Mouse (Mus musculus) limb, embryonic 15.5 days (tissue): ENCODE data around the gene Vmn2r46. TPM values are rescaled to one million over a fixed set of nuclear protein-coding genes. Genes with fewer than 3 reads are reported as not detected.
"Not testable (repeated sequence)": the region's sequence is repeated elsewhere in the genome, so short reads cannot be mapped to it uniquely, and the experiment has no call there.

Source experiments
- ATAC-seq: fragments of 200-750 bp; cut with Nextera tagmentation; 2 replicates; pipeline ENCODE4 v1.8.0; 2017; ENCODE audit warnings: low read depth, moderate TSS enrichment; ENCODE audit not compliant: insufficient number of reproducible peaks, low FRiP score, low TSS enrichment
- H3K27ac ChIP-seq: fragments of 300-500 bp; sonication (generic); 2 replicates; pipeline ENCODE4 v1.5.1; 2015; ENCODE audit warnings: moderate library complexity, mild to moderate bottlenecking, inconsistent platforms
- H3K27me3 ChIP-seq: fragments of 300-500 bp; sonication (generic); 2 replicates; pipeline ENCODE4 v1.6.1; 2015; ENCODE audit warnings: inconsistent platforms
- H3K36me3 ChIP-seq: fragments of 300-500 bp; sonication (generic); 2 replicates; pipeline ENCODE4 v1.6.1; 2015; ENCODE audit warnings: inconsistent platforms
- H3K4me1 ChIP-seq: fragments of 300-500 bp; sonication (generic); 2 replicates; pipeline ENCODE4 v1.6.1; 2015; ENCODE audit warnings: inconsistent platforms
- H3K4me2 ChIP-seq: fragments of 300-500 bp; sonication (generic); 2 replicates; pipeline ENCODE4 v1.6.1; 2015; ENCODE audit warnings: mild to moderate bottlenecking, inconsistent platforms
- H3K4me3 ChIP-seq: fragments of 300-500 bp; sonication (generic); 2 replicates; pipeline ENCODE4 v1.5.1; 2015; ENCODE audit warnings: mild to moderate bottlenecking, inconsistent platforms
- H3K9ac ChIP-seq: fragments of 300-500 bp; sonication (generic); 2 replicates; pipeline ENCODE4 v1.6.1; 2015; ENCODE audit warnings: inconsistent platforms
- H3K9me3 ChIP-seq: fragments of 300-500 bp; sonication (generic); 2 replicates; pipeline ENCODE4 v1.6.1; 2016; ENCODE audit warnings: inconsistent platforms
- WGBS: fragments of 180-500 bp; shearing (Covaris S2); methylation state at CpG from one replicate; pipeline ENCODE4 v1.1.7; 2015; 5-methylcytosine and 5-hydroxymethylcytosine counted together
- polyA plus RNA-seq: library from polyadenylated mRNA; unstranded; fragments of >200 nt; fragmentation: Nextera tagmentation; extraction: Ambion mirVana; gene quantifications from 2 replicates; pipeline ENCODE4 v1.2.1, GENCODE M21; 2015

The Vmn2r46 gene
- not detected in 2 replicates for polyA plus RNA-seq

- WGBS: no CpG with 5 or more reads among the region's 1 CpGs
- H3K27ac ChIP-seq, ATAC-seq, H3K4me1 ChIP-seq, H3K4me2 ChIP-seq, H3K9me3 ChIP-seq, H3K36me3 ChIP-seq, H3K9ac ChIP-seq, H3K4me3 ChIP-seq, H3K27me3 ChIP-seq: not testable (repeated sequence)
Observed at GRCm38 (mm10) chr7:9770471-9770870, at the start of gene Vmn2r46. TSS of gene Vmn2r46 (minus strand) at chr7:9770571.

Other genes starting within 250 kb of the Vmn2r46 start
- not detected in 2 replicates for gene Vmn2r47, start 70.8 kb upstream of the Vmn2r46 start, polyA plus RNA-seq
- not detected in 2 replicates for gene Vmn2r48, start 183.0 kb upstream of the Vmn2r46 start, polyA plus RNA-seq
- gene Vmn2r49, start 221.7 kb upstream of the Vmn2r46 start, polyA plus RNA-seq: not detected in 2 replicates